Mouse (Mus musculus) liver, postnatal 0 days (tissue): ENCODE data around the gene Abcd1. TPM values are rescaled to one million over a fixed set of nuclear protein-coding genes. Genes with fewer than 3 reads are reported as not detected.
A peak's percentile ranks its signal among the peaks of the same experiment; 100 is the strongest.

ENCODE experiments used
- ATAC-seq: fragments of 200-750 bp; cut with Nextera tagmentation; 2 replicates; pipeline ENCODE4 v1.8.0; 2017; ENCODE audit warnings: mild to moderate bottlenecking, moderate library complexity
- DNase-seq: peaks from one replicate; pipeline ENCODE4 v3.0.0-alpha.2; 2016
- H3K27ac ChIP-seq: fragments of 300-500 bp; sonication (generic); 2 replicates; pipeline ENCODE4 v1.5.1; 2014; ENCODE audit warnings: antibody characterized with exemption, moderate library complexity, mild to moderate bottlenecking, low read depth
- H3K27me3 ChIP-seq: fragments of 300-500 bp; sonication (generic); 2 replicates; pipeline ENCODE4 v1.6.1; 2014; ENCODE audit warnings: low read length, control low read depth, mixed read lengths; ENCODE audit not compliant: insufficient read depth
- H3K36me3 ChIP-seq: fragments of 300-500 bp; sonication (generic); replicated peaks from 2 replicates; pipeline ENCODE4 v1.6.1; 2014; ENCODE audit warnings: mild to moderate bottlenecking, control low read depth, low read length, moderate library complexity, mixed read lengths; ENCODE audit not compliant: insufficient read depth
- H3K4me1 ChIP-seq: fragments of 300-500 bp; sonication (generic); 2 replicates; pipeline ENCODE4 v1.6.1; 2014; ENCODE audit warnings: antibody characterized with exemption, mild to moderate bottlenecking, control low read depth; ENCODE audit not compliant: insufficient read depth
- H3K4me2 ChIP-seq: fragments of 300-500 bp; sonication (generic); 2 replicates; pipeline ENCODE4 v1.6.1; 2014; ENCODE audit warnings: low read depth, mild to moderate bottlenecking, low read length, moderate library complexity, mixed read lengths
- H3K4me3 ChIP-seq: fragments of 300-500 bp; sonication (generic); 2 replicates; pipeline ENCODE4 v1.5.1; 2014; ENCODE audit warnings: low read depth, low read length
- H3K9ac ChIP-seq: fragments of 300-500 bp; sonication (generic); replicated peaks from 2 replicates; pipeline ENCODE4 v1.6.1; 2014; ENCODE audit warnings: mild to moderate bottlenecking, moderate library complexity
- H3K9me3 ChIP-seq: fragments of 300-500 bp; sonication (generic); 2 replicates; pipeline ENCODE4 v1.6.1; 2016; ENCODE audit warnings: mild to moderate bottlenecking, control low read depth, low read length, mixed read lengths
- CTCF ChIP-seq: sonication (generic); IDR thresholded peaks from 2 replicates; pipeline ENCODE4 v1.5.1; 2016; ENCODE audit warnings: antibody characterized with exemption, low read depth
- EP300 ChIP-seq: IDR thresholded peaks from 2 replicates; pipeline ENCODE4 v1.6.1; 2016; ENCODE audit warnings: antibody characterized with exemption, low read depth, mild to moderate bottlenecking
- WGBS: fragments of 180-500 bp; shearing (Covaris S2); extraction: QIAGEN DNeasy Blood & Tissue Kit; methylation state at CpG from one replicate; pipeline ENCODE4 v1.1.7; 2014; ENCODE audit not compliant: insufficient replicate concordance; 5-methylcytosine and 5-hydroxymethylcytosine counted together
- polyA plus RNA-seq: library from polyadenylated mRNA; unstranded; fragments of >200 nt; fragmentation: Nextera tagmentation; extraction: Ambion mirVana; gene quantifications from 2 replicates; pipeline ENCODE4 v1.2.1, GENCODE M21; 2015

Abcd1 gene
- polyA plus RNA-seq, 1 experiment from 2014 or later, result 7.5 TPM

- H3K4me2 ChIP-seq, result no peak overlapping the region
- H3K9ac ChIP-seq, result no peak overlapping the region
- no peak overlapping the region for H3K27ac ChIP-seq
- H3K27me3 ChIP-seq, result peaks cover 8% of the 10 kb centered on the region
- H3K4me3 ChIP-seq, result no peak overlapping the region
- H3K4me1 ChIP-seq, result no peaks in the 10 kb centered on the region
- H3K9me3 ChIP-seq, result no peaks in the 10 kb centered on the region
- DNase-seq, result no peak
- WGBS, result 81% methylated on average over 2 of the region's 2 CpGs
- ATAC-seq, result no peak
- no peak for TF ChIP-seq EP300
- no peak for TF ChIP-seq CTCF
- no peaks in the 10 kb centered on the region for H3K36me3 ChIP-seq
Measured at GRCm38 (mm10) chrX:73675231-73675630, 41.2 kb upstream of the Abcd1 start.

GRCm38 (mm10) chrX:73676668-73677067 lies 39.7 kb upstream of the Abcd1 start:
- DNase-seq (no peak), ATAC-seq (no peak)
- Histone ChIP-seq H3K9ac (no peak overlapping the region), H3K27ac (no peak overlapping the region), H3K4me1 (no peaks in the 10 kb centered on the region), H3K9me3 (no peaks in the 10 kb centered on the region), H3K4me2 (no peak overlapping the region), H3K4me3 (no peak overlapping the region), H3K36me3 (no peaks in the 10 kb centered on the region), H3K27me3 (peaks cover 8% of the 10 kb centered on the region)
- no peak for TF ChIP-seq CTCF
- TF ChIP-seq EP300, result no peak
- WGBS, result 83% methylated on average over 4 of the region's 4 CpGs

GRCm38 (mm10) chrX:73684156-73684555 lies 32.2 kb upstream of the Abcd1 start:
- ATAC-seq (no peak), DNase-seq (no peak)
- TF ChIP-seq EP300 (no peak), CTCF (no peak)
- H3K9me3 ChIP-seq, result no peaks in the 10 kb centered on the region
- peaks cover 10% of the 10 kb centered on the region for H3K36me3 ChIP-seq
- H3K27me3 ChIP-seq, result no peaks in the 10 kb centered on the region
- no peak overlapping the region for H3K4me2 ChIP-seq
- 88% methylated on average over 2 of the region's 2 CpGs for WGBS
- no peak overlapping the region for H3K27ac ChIP-seq
- H3K4me3 ChIP-seq, result no peak overlapping the region
- H3K4me1 ChIP-seq, result no peaks in the 10 kb centered on the region
- no peak overlapping the region for H3K9ac ChIP-seq

GRCm38 (mm10) chrX:73684978-73685377 lies 31.4 kb upstream of the Abcd1 start:
- no peaks in the 10 kb centered on the region for H3K27me3 ChIP-seq
- H3K9ac ChIP-seq, result no peak overlapping the region
- H3K4me3 ChIP-seq, result no peak overlapping the region
- DNase-seq, result no peak
- TF ChIP-seq EP300 (no peak), CTCF (no peak)
- peaks cover 10% of the 10 kb centered on the region for H3K36me3 ChIP-seq
- ATAC-seq, result no peak
- H3K4me1 ChIP-seq, result no peaks in the 10 kb centered on the region
- no peak overlapping the region for H3K27ac ChIP-seq
- no peak overlapping the region for H3K4me2 ChIP-seq
- no peaks in the 10 kb centered on the region for H3K9me3 ChIP-seq

- no peaks in the 10 kb centered on the region for H3K9me3 ChIP-seq
- H3K4me1 ChIP-seq, result no peaks in the 10 kb centered on the region
- TF ChIP-seq EP300 (no peak), CTCF (no peak)
- H3K9ac ChIP-seq, result no peak overlapping the region
- H3K27me3 ChIP-seq, result no peaks in the 10 kb centered on the region
- 65% methylated on average over 3 of the region's 3 CpGs for WGBS
- H3K4me2 ChIP-seq, result no peak overlapping the region
- no peak for ATAC-seq
- DNase-seq, result no peak
- H3K36me3 ChIP-seq, result peaks cover 10% of the 10 kb centered on the region
- H3K4me3 ChIP-seq, result no peak overlapping the region
- H3K27ac ChIP-seq, result no peak overlapping the region
Measured at GRCm38 (mm10) chrX:73685629-73686028, 30.8 kb upstream of the Abcd1 start.

- no peak overlapping the region for H3K27ac ChIP-seq
- no peak overlapping the region for H3K4me3 ChIP-seq
- H3K27me3 ChIP-seq, result no peaks in the 10 kb centered on the region
- peak; percentile 55 for ATAC-seq
- TF ChIP-seq EP300, result no peak
- TF ChIP-seq CTCF, result peak; percentile 77
- no peaks in the 10 kb centered on the region for H3K4me1 ChIP-seq
- no peak overlapping the region for H3K4me2 ChIP-seq
- no peak overlapping the region for H3K9ac ChIP-seq
- peaks cover 10% of the 10 kb centered on the region for H3K36me3 ChIP-seq
- DNase-seq, result peak; percentile 47
- 58% methylated on average over 5 of the region's 5 CpGs for WGBS
- no peaks in the 10 kb centered on the region for H3K9me3 ChIP-seq
Measured at GRCm38 (mm10) chrX:73690917-73691629, 25.3 kb upstream of the Abcd1 start.

- 70% methylated on average over 1 of the region's 1 CpGs for WGBS
- no peak overlapping the region for H3K9ac ChIP-seq
- H3K4me1 ChIP-seq, result no peaks in the 10 kb centered on the region
- ATAC-seq (no peak), DNase-seq (no peak)
- H3K4me3 ChIP-seq, result no peak overlapping the region
- H3K4me2 ChIP-seq, result no peak overlapping the region
- peaks cover 4% of the 10 kb centered on the region; the same call in 1 of the 2 replicates for H3K36me3 ChIP-seq
- H3K27ac ChIP-seq, result no peak overlapping the region
- no peaks in the 10 kb centered on the region for H3K27me3 ChIP-seq
- no peaks in the 10 kb centered on the region for H3K9me3 ChIP-seq
- TF ChIP-seq CTCF, result peak; percentile 53
- TF ChIP-seq EP300, result no peak
Measured at GRCm38 (mm10) chrX:73700472-73700871, 15.9 kb upstream of the Abcd1 start.
